Comparison of ENCODE assay signal across 12 mouse cellular contexts in the genomic region with DNA sequence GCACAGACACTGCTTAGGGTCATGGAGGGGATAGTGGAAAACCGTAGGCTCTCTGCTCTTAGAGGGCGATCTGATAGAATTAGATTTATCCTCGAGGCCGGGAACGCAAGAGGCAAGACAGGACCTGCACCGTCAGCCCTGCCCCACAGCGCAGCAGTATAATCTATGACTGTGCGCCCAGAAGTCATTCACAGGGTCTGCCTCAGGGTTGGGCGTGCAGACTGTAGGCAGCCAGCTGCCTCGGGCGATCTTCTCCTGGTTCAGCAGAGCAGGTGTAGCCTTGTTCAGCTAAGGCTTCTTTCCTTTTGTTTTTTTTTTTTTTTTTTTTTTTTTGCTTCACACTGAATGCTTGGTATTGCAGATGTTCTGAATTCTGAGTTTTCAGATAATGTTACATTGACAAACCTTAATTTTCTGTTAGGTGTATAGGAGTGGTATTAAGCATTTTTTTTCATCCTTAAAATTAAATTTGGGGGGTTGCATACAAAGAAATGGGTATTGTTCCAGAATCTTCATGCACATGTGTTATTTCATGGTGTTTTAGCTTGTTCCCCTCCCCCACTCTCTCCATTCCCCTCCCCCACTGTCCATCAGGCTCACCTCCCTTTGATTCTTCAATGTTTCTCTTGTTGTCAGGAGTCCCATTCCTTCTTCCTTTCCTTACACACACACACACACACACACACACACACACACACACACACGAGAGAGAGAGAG. TPM values are rescaled to one million over a fixed set of nuclear protein-coding genes. Genes with fewer than 3 reads are reported as not detected.
DNase-seq lines count a peak whose midpoint lies in the region; TF ChIP-seq lines count a peak whose summit lies in the region.
"Had no signal": no experiment of that assay in that cellular context is flagged by ENCODE, and none has a peak within 500 bp of the region (broad histone marks: within the 10 kb centered on the region; RNA-seq: fewer than 3 reads in every experiment).

No protein-coding gene starts in this region.

- H3K9me3 ChIP-seq in ES-E14 (ENCODE audit: control insufficient read depth, insufficient read depth, low read depth, low read length) = no peaks in the 10 kb centered on the region
- H3K9me3 ChIP-seq: intestine, embryonic 15.5 days; midbrain, embryonic 12.5 days had no signal

- H3K4me3 ChIP-seq in ES-E14 (ENCODE audit: insufficient read depth in 1 of 2, low read depth in 1 of 2, low read length in 2 of 2, poor library complexity in 1 of 2, severe bottlenecking in 1 of 2) = no peak overlapping the region
- no peak overlapping the region for H3K4me3 ChIP-seq in layer of hippocampus, adult 2 months
- H3K4me3 ChIP-seq: intestine, embryonic 15.5 days; midbrain, embryonic 12.5 days had no signal

- in situ Hi-C loops in ES-E14 (cut with MboI; ENCODE audit: low sequenced_read_pairs in 2 of 2, unreplicated experiment in 2 of 2) = no loop called here

- peak; percentile 48 for DNase-seq in kidney, postnatal 10 days
- no peak for DNase-seq in kidney, adult 8-10 months
- DNase-seq in ES-E14 (ENCODE audit: low read depth, low spot score) = no peak
- peak; percentile 97 for DNase-seq in ZHBTc4 (ENCODE audit: low read depth, low spot score)
- DNase-seq in thymus, adult 18-20 months = peak; percentile 60 to 67
- no peak for DNase-seq in right cerebral cortex, postnatal 4 days
- DNase-seq in layer of hippocampus, adult 2 months (ENCODE audit: low spot score in 2 of 2) = no peak
- DNase-seq: cerebellum, postnatal 14 days; gastrocnemius, postnatal 14 days; layer of hippocampus, postnatal 36 days had no signal

- peak overlapping the region; percentile 49; the same call in 1 of the 2 replicates for H3K27ac ChIP-seq in ES-E14 (ENCODE audit: insufficient read depth, low read depth, low read length, poor library complexity, severe bottlenecking)
- no peak overlapping the region for H3K27ac ChIP-seq in layer of hippocampus, adult 2 months
- H3K27ac ChIP-seq: intestine, embryonic 15.5 days; midbrain, embryonic 12.5 days had no signal

- TF ChIP-seq CTCF in layer of hippocampus, adult 2 months (conservative IDR thresholded peaks at IDR 0.05) = no peak

- no peaks in the 10 kb centered on the region for H3K36me3 ChIP-seq in ES-E14 (ENCODE audit: control insufficient read depth, insufficient read depth, low read length, poor library complexity, severe bottlenecking)
- H3K36me3 ChIP-seq: intestine, embryonic 15.5 days; midbrain, embryonic 12.5 days had no signal

- H3K9ac ChIP-seq in ES-E14 (ENCODE audit: insufficient read depth, low read depth, low read length, poor library complexity, severe bottlenecking) = peak overlapping the region; percentile 19; the same call in 1 of the 2 replicates
- H3K9ac ChIP-seq: intestine, embryonic 15.5 days; midbrain, embryonic 12.5 days had no signal

- peaks cover 18 to 23% of the 10 kb centered on the region in 2 experiments for H3K4me1 ChIP-seq in ES-E14 (ENCODE audit: control insufficient read depth in 2 of 2, insufficient read depth in 2 of 2, low read length in 2 of 2, poor library complexity in 1 of 2)

TF ChIP-seq in ES-E14, 5 proteins besides CTCF, POLR2A, EP300 and RAD21:
- peak; percentile 97 for TF ChIP-seq ZNF384 (IDR thresholded peaks at IDR 0.05; ENCODE audit: low read depth, low read length)
- TF ChIP-seq ZC3H11A (IDR thresholded peaks at IDR 0.05; ENCODE audit: borderline replicate concordance, low read depth, low read length) = no peak
- TF ChIP-seq CHD2 (IDR thresholded peaks at IDR 0.05; ENCODE audit: low read depth, low read length) = peak; percentile 65; the same call in 1 of the 2 replicates
- peak; percentile 57 for TF ChIP-seq MAFK (IDR thresholded peaks at IDR 0.05; ENCODE audit: insufficient read depth, low read depth, low read length)
- TF ChIP-seq HCFC1 (IDR thresholded peaks at IDR 0.05; ENCODE audit: borderline replicate concordance, insufficient read depth, low read length) = no peak

RNA-seq across cellular contexts. Expression of a gene that starts 4.7 kb away (rescaled TPM):
- 75.7 and 82.5 TPM in 2 replicates for total RNA-seq in ES-E14 (2012; rRNA removed)
- total RNA-seq in layer of hippocampus, adult 2 months (2021) = 100 to 1,000 TPM; 173 to 175 TPM

Comparison
In these comparisons a context has a peak if more than half of its experiments do, and no peak if none do; other contexts are left out.
1. DNase-seq: peak in kidney, postnatal 10 days (single experiment), ZHBTc4 (single experiment) and thymus, adult 18-20 months (2 of 2); none in kidney, adult 8-10 months (0 of 2), ES-E14 (single experiment), right cerebral cortex, postnatal 4 days (single experiment) and layer of hippocampus, adult 2 months (0 of 2).